Mouse (Mus musculus) frontal cortex, postnatal 10 days (tissue): ENCODE measurements at regions not wholly inside any gene's neighbourhood (a gene's known extent, or its start where the extent isn't known, plus 50 kb on each side); places are given as distances from the start of the nearest gene placed in this dataset.
"Not testable (repeated sequence)": the region's sequence is repeated elsewhere in the genome, so short reads cannot be mapped to it uniquely, and the experiment has no call there.

Experiments
- DNase-seq, 2 experiments: peaks; one replicate each; pipeline ENCODE4 v3.0.0; 2022; ENCODE audit warnings: low spot score in 2 of 2, mixed read lengths in 1 of 2

GRCm38 (mm10) chr11:29628476-29628875, 64.3 kb upstream of the Rtn4 start:
- no peak for DNase-seq

DNA sequence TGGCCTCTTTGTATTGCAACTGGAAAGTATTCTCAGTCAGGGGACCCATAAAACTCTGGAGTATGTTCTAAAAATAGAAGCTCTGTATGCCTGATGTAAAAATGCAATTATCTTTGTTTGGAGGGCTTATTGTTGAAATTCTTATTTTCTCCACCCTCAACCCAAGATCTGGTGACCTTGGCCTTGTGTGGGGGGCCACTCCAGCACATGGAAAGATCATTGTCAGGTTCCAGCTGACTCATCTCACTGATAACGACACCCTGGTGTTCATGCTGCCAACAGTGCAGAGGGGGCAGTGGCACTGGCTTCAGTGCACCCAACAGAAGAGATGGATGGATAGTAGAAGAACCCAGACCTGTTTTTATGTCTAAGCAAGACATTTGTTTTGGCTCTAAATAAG, 60.3 kb upstream of the Rtn4 start:
- no peak for DNase-seq

- DNase-seq = not testable (repeated sequence)
These were observed 59.5 kb upstream of the Rtn4 start for GRCm38 (mm10) chr11:29633288-29633687.

GRCm38 (mm10) chr11:29636759-29637200, 56.0 kb upstream of the Rtn4 start:
- peak; percentile 10 to 38 for DNase-seq

DNA sequence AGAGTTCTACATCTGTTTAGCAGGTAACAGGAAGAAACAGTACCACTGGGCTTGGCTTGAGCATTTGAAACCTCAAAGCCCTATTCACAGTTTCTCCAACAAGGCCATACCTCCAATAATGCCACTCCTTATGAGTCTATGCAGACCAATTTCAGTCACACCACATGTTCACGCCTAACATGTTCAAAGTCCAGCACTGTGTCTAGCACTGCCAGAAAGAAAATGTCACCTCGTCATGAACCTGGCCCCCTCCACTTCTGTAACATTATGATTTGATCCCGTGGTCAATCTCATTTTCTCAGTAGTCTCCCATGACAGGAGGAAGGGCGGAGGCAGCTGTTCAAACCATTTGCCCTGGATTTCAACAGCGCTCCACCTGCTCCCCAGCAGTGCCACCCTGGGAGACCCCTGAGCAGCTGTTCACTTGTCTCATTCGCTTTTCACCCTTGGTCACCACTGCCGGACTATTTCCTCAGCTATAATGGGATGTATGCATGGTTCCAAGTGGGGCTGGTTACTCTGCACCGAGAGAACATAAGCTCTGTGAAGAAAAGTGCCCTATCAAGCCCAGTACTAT, 54.6 kb upstream of the Rtn4 start:
- no peak for DNase-seq

- no peak for DNase-seq
These were observed 53.9 kb upstream of the Rtn4 start for GRCm38 (mm10) chr11:29638861-29639260.
